Mouse (Mus musculus): ENCODE results near the gene Traf3ip3. TPM values are rescaled to one million over a fixed set of nuclear protein-coding genes. Genes with fewer than 3 reads are reported as not detected.

Traf3ip3 gene
- 319 TPM for polyA plus RNA-seq (2015; fragmentation: Illumina TruSeq; extraction: RNeasy Lipid Tissue Mini Kit (QIAGEN cat#74804); ENCODE audit: insufficient read depth, low replicate concordance)

DNA sequence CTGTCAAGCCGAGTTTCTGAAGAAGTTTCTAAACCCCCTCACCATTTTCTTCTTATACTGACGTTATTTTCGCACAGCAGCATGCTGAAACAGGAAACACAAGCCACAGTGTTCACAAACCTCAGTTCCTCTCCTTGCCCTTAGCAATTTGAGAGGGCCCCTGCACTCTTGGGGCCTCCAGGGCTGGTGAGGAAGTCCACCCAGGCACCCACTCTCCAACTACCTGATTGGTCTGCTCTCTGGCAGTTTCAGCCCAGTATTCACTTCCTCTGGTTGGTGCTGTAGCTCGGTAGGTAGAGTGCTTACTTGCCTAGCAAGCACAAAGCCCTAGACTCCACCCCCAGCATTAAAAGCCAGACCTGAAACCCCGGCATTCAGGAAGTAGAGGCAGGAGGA is at the start of gene Traf3ip3:
TSS of gene Traf3ip3 (minus strand) at position 321 of the 396 bp plus-strand sequence.

DNA sequence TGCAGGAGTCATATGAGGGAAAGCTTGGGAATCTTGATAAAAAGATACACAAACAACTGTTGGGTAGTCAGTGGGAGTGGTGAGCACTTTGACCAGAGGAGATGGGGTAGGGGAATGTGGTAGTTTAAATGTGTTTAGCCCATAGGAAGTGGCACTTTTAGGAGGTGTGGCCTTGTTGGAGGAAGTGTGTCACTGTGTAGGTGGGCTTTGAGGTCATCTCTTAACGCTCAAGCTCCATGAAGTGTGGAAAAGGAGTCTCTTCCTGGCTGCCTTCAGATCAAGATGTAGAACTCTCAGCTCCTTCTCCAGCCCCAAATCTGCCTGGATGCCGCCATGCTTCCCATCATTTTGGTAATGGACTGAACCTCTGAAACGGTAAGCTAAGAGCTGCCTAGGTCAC is 6.0 kb upstream of the Traf3ip3 start, which contains the start of gene Lamb3:
TSS of gene Lamb3 (plus strand) at position 197 of the 400 bp plus-strand sequence.

DNA sequence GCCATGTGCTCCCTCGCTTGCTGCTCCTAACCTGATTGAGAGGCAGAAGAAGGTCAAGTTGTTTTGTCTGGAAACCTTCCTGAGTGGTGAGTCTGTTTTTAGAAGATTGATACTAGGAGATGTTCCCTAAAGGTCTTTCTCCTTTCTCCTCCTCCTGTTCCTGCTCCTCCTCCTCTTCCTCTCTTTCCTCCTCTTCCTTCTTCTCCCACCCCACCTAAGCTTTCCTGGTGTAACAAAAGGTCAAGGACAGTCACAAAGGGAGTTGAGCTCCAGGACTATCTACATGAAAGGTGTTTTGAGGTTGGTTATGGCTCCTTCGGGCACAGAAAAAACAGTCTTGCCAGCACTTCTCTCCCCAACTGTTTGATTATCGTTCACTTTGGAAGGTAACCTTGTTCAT is 33.8 kb downstream of the Traf3ip3 start, which contains the start of gene A130010J15Rik:
TSS of gene A130010J15Rik (plus strand) at position 301 of the 400 bp plus-strand sequence.

DNA sequence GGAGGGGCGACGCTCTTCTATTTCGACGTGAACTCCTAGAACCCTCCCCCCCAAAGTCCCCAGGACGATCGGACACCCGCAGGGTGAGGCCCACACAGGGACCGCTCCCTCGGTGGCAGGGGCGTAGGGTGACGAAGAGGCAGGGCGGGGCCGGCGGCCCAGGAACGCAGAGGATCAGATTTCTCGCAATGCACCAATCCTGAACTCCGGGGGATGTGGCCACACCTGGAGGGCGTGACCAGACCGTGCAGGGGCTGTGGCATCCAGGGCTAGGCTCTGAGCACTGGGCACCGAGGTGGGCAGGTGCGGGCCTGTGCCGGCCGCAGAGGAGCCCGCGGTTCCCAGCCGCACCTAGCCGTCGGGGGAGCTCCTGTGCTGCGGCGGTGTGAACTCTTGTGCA is 48.6 kb downstream of the Traf3ip3 start, which contains the start of gene Irf6:
TSS of gene Irf6 (plus strand) at position 240 of the 400 bp plus-strand sequence.

DNA sequence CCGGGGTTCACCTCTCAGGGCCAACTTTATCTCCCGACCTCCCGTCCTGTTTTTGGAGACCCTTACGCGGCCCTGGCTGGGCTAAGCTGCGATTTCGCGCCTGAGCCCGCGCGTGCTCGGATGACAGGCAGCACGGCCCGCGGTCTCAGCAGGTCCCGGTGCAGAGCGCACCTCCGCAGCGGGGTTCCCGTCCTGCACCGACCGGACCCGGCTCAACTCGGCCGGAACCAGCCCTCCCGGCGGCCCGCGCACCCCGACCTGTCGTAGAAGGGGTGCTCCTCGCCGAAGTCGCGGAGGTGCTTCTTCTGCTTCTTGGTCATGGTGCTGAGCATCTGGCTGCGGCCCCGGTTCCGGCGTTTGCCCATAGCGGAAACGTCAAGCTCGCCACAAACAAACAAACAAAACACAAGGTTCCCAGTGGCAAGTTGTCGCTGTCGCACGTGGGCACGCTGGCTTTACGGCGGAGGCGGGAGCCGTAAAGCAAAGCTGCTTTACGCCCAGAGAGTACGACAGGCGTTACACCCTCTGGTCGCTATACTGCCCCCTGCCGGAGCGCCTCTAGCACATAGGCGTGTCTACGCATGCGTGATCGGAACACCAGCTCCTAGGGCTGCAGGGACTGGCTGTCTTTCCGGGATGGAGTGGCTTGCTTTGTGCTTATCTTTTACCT is 71.6 kb downstream of the Traf3ip3 start, which contains the start of gene Diexf:
TSS of gene Diexf (minus strand) at position 487 of the 670 bp plus-strand sequence.

Other genes with a start within 250 kb of the Traf3ip3 start
- gene Syt14, start 165.9 kb downstream of the Traf3ip3 start, polyA plus RNA-seq (2015; fragmentation: Illumina TruSeq; extraction: RNeasy Lipid Tissue Mini Kit (QIAGEN cat#74804); ENCODE audit: insufficient read depth, low replicate concordance): 0.07 TPM
- 27.8 TPM for gene Diexf, start 71.4 kb downstream of the Traf3ip3 start, polyA plus RNA-seq (2015; fragmentation: Illumina TruSeq; extraction: RNeasy Lipid Tissue Mini Kit (QIAGEN cat#74804); ENCODE audit: insufficient read depth, low replicate concordance)
- gene Irf6, start 48.6 kb downstream of the Traf3ip3 start, polyA plus RNA-seq (2015; fragmentation: Illumina TruSeq; extraction: RNeasy Lipid Tissue Mini Kit (QIAGEN cat#74804); ENCODE audit: insufficient read depth, low replicate concordance): 2.0 TPM
- 9.6 TPM for gene A130010J15Rik, start 33.7 kb downstream of the Traf3ip3 start, polyA plus RNA-seq (2015; fragmentation: Illumina TruSeq; extraction: RNeasy Lipid Tissue Mini Kit (QIAGEN cat#74804); ENCODE audit: insufficient read depth, low replicate concordance)
- 25.5 TPM for gene Lamb3, start 6.0 kb upstream of the Traf3ip3 start, polyA plus RNA-seq (2015; fragmentation: Illumina TruSeq; extraction: RNeasy Lipid Tissue Mini Kit (QIAGEN cat#74804); ENCODE audit: insufficient read depth, low replicate concordance)
- 93.3 TPM for gene Hsd11b1, start 62.4 kb upstream of the Traf3ip3 start, polyA plus RNA-seq (2015; fragmentation: Illumina TruSeq; extraction: RNeasy Lipid Tissue Mini Kit (QIAGEN cat#74804); ENCODE audit: insufficient read depth, low replicate concordance)
- gene G0s2, start 71.5 kb upstream of the Traf3ip3 start, polyA plus RNA-seq (2015; fragmentation: Illumina TruSeq; extraction: RNeasy Lipid Tissue Mini Kit (QIAGEN cat#74804); ENCODE audit: insufficient read depth, low replicate concordance): 6.3 TPM
- 0.26 TPM for gene Camk1g, start 168.6 kb upstream of the Traf3ip3 start, polyA plus RNA-seq (2015; fragmentation: Illumina TruSeq; extraction: RNeasy Lipid Tissue Mini Kit (QIAGEN cat#74804); ENCODE audit: insufficient read depth, low replicate concordance)